Mouse (Mus musculus) layer of hippocampus, postnatal 14 days (tissue): Measurements from ENCODE around the gene Olfr849. TPM values are rescaled to one million over a fixed set of nuclear protein-coding genes. Genes with fewer than 3 reads are reported as not detected.

ENCODE experiments used
- DNase-seq, 2 experiments: peaks; one replicate each; pipeline ENCODE4 v3.0.0; 2021 to 2022; ENCODE audit warnings: low spot score in 2 of 2, mixed read lengths in 1 of 2
- long read RNA-seq, 2 experiments: library from polyadenylated mRNA; stranded (forward); transcript quantifications; one replicate each; pipeline ENCODE4 v2.0.0; 2021
- total RNA-seq, 2 experiments: library from RNA; stranded (reverse); gene quantifications; 2 replicates each; pipeline ENCODE4 v1.2.3; 2021

Olfr849 gene
- not detected for total RNA-seq
- long read RNA-seq, experiment 1 = 0 reads
- long read RNA-seq, experiment 2 = 0 reads

- no peak for DNase-seq
These were observed at the start of gene Olfr849 for GRCm38 (mm10) chr9:19439966-19440365. Gene Olfr849 (plus strand): TSS chr9:19440266.

- DNase-seq = no peak
These were observed 38.1 kb downstream of the Olfr849 start, which contains the start of gene Olfr850 for GRCm38 (mm10) chr9:19478148-19478547. Gene Olfr850 (minus strand): TSS chr9:19478248.

GRCm38 (mm10) chr9:19492995-19493394 is 52.9 kb downstream of the Olfr849 start, which contains the start of gene Olfr851:
Gene Olfr851 (plus strand): TSS chr9:19493295.
- no peak for DNase-seq

Other genes starting within 250 kb of the Olfr849 start
- not detected for gene Olfr843, start 188.3 kb upstream of the Olfr849 start, total RNA-seq
- not detected for gene Olfr844, start 123.9 kb upstream of the Olfr849 start, total RNA-seq
- gene Olfr845, start 103.8 kb upstream of the Olfr849 start, total RNA-seq = not detected
- gene Olfr846, start 76.3 kb upstream of the Olfr849 start, total RNA-seq = not detected
- not detected for gene Olfr847, start 61.6 kb upstream of the Olfr849 start, total RNA-seq
- gene Olfr850, start 38.0 kb downstream of the Olfr849 start, total RNA-seq = not detected
- not detected for gene Olfr851, start 53.0 kb downstream of the Olfr849 start, total RNA-seq
- gene Olfr853, start 100.8 kb downstream of the Olfr849 start, total RNA-seq = not detected
- not detected for gene Olfr854, start 127.1 kb downstream of the Olfr849 start, total RNA-seq
- gene Olfr855, start 142.4 kb downstream of the Olfr849 start, total RNA-seq = not detected
- 10 to 100 TPM; 21.2 to 21.7 TPM for gene Zfp317, start 181.8 kb downstream of the Olfr849 start, total RNA-seq